Mouse (Mus musculus) midbrain, embryonic 13.5 days (tissue): Measurements from ENCODE around the gene Zzz3. TPM values are rescaled to one million over a fixed set of nuclear protein-coding genes. Genes with fewer than 3 reads are reported as not detected.
A peak's percentile ranks its signal among the peaks of the same experiment; 100 is the strongest.
"Not testable (repeated sequence)": the region's sequence is repeated elsewhere in the genome, so short reads cannot be mapped to it uniquely, and the experiment has no call there.

ENCODE experiments used
- ATAC-seq: fragments of 200-750 bp; cut with Nextera tagmentation; 2 replicates; pipeline ENCODE4 v1.8.0; 2017; ENCODE audit warnings: mild to moderate bottlenecking, moderate TSS enrichment, moderate library complexity
- H3K27ac ChIP-seq: fragments of 300-500 bp; sonication (generic); 2 replicates; pipeline ENCODE4 v1.5.1; 2015; ENCODE audit warnings: inconsistent platforms, mild to moderate bottlenecking, moderate library complexity
- H3K27me3 ChIP-seq: fragments of 300-500 bp; sonication (generic); 2 replicates; pipeline ENCODE4 v1.6.1; 2015; ENCODE audit warnings: mild to moderate bottlenecking, inconsistent platforms
- H3K36me3 ChIP-seq: fragments of 300-500 bp; sonication (generic); 2 replicates; pipeline ENCODE4 v1.6.1; 2015; ENCODE audit warnings: mild to moderate bottlenecking, inconsistent platforms
- H3K4me1 ChIP-seq: fragments of 300-500 bp; sonication (generic); replicated peaks from 2 replicates; pipeline ENCODE4 v1.6.1; 2015; ENCODE audit warnings: inconsistent platforms
- H3K4me2 ChIP-seq: fragments of 300-500 bp; sonication (generic); replicated peaks from 2 replicates; pipeline ENCODE4 v1.6.1; 2015; ENCODE audit warnings: moderate library complexity, mild to moderate bottlenecking, inconsistent platforms
- H3K4me3 ChIP-seq: fragments of 300-500 bp; sonication (generic); replicated peaks from 2 replicates; pipeline ENCODE4 v1.5.1; 2015; ENCODE audit warnings: mild to moderate bottlenecking, inconsistent platforms
- H3K9ac ChIP-seq: fragments of 300-500 bp; sonication (generic); replicated peaks from 2 replicates; pipeline ENCODE4 v1.6.1; 2015; ENCODE audit warnings: mild to moderate bottlenecking, inconsistent platforms
- H3K9me3 ChIP-seq: fragments of 300-500 bp; sonication (generic); 2 replicates; pipeline ENCODE4 v1.6.1; 2016; ENCODE audit warnings: mild to moderate bottlenecking, inconsistent platforms
- WGBS: fragments of 180-500 bp; shearing (Covaris S2); methylation state at CpG from one replicate; pipeline ENCODE4 v1.1.7; 2015; 5-methylcytosine and 5-hydroxymethylcytosine counted together
- polyA plus RNA-seq: library from polyadenylated mRNA; unstranded; fragments of >200 nt; fragmentation: Nextera tagmentation; extraction: Ambion mirVana; gene quantifications from 2 replicates; pipeline ENCODE4 v1.2.1, GENCODE M21; 2015

The Zzz3 gene
- polyA plus RNA-seq, 1 experiment from 2014 or later, result 36.3 TPM

- H3K4me1 ChIP-seq, result no peaks in the 10 kb centered on the region
- H3K36me3 ChIP-seq, result peaks cover 72% of the 10 kb centered on the region
- H3K9me3 ChIP-seq, result no peaks in the 10 kb centered on the region
- no peak overlapping the region for H3K27ac ChIP-seq
- no peak for ATAC-seq
- H3K4me3 ChIP-seq, result no peak overlapping the region
- no peaks in the 10 kb centered on the region for H3K27me3 ChIP-seq
- H3K4me2 ChIP-seq, result no peak overlapping the region
- 96% methylated on average over 2 of the region's 2 CpGs for WGBS
- no peak overlapping the region for H3K9ac ChIP-seq
Observed at GRCm38 (mm10) chr3:152457308-152458035, 62.2 kb downstream of the Zzz3 start.

GRCm38 (mm10) chr3:152458875-152459274, 63.6 kb downstream of the Zzz3 start:
- ATAC-seq, H3K4me1 ChIP-seq, H3K9me3 ChIP-seq, H3K27ac ChIP-seq, H3K9ac ChIP-seq, H3K27me3 ChIP-seq, H3K4me3 ChIP-seq, H3K4me2 ChIP-seq: not testable (repeated sequence)
- 95% methylated on average over 4 of the region's 4 CpGs for WGBS
- H3K36me3 ChIP-seq, result peaks cover 76% of the 10 kb centered on the region

- H3K36me3 ChIP-seq, result peaks cover 58% of the 10 kb centered on the region
Observed at GRCm38 (mm10) chr3:152460802-152461201, 65.5 kb downstream of the Zzz3 start.

GRCm38 (mm10) chr3:152462038-152462547, 66.8 kb downstream of the Zzz3 start:
- Histone ChIP-seq H3K9me3 (no peaks in the 10 kb centered on the region), H3K27ac (no peak overlapping the region), H3K4me2 (no peak overlapping the region), H3K9ac (no peak overlapping the region), H3K27me3 (no peaks in the 10 kb centered on the region), H3K36me3 (peaks cover 47% of the 10 kb centered on the region), H3K4me3 (no peak overlapping the region), H3K4me1 (no peaks in the 10 kb centered on the region)
- ATAC-seq, result no peak
- WGBS, result 94% methylated on average over 10 of the region's 10 CpGs

More at GRCm38 (mm10) chr3:152460802-152461201, 65.5 kb downstream of the Zzz3 start:
- H3K27me3 ChIP-seq, result no peaks in the 10 kb centered on the region
- no peaks in the 10 kb centered on the region for H3K9me3 ChIP-seq
- H3K4me2 ChIP-seq, result no peak overlapping the region
- 56% methylated on average over 4 of the region's 4 CpGs for WGBS
- H3K4me1 ChIP-seq, result no peaks in the 10 kb centered on the region
- H3K27ac ChIP-seq, result no peak overlapping the region
- H3K9ac ChIP-seq, result no peak overlapping the region
- H3K4me3 ChIP-seq, result no peak overlapping the region
- no peak for ATAC-seq

GRCm38 (mm10) chr3:152462900-152463299, 67.6 kb downstream of the Zzz3 start:
- H3K9me3 ChIP-seq, result no peaks in the 10 kb centered on the region
- H3K36me3 ChIP-seq, result peaks cover 39% of the 10 kb centered on the region
- no peak overlapping the region for H3K9ac ChIP-seq
- H3K27me3 ChIP-seq, result no peaks in the 10 kb centered on the region
- no peaks in the 10 kb centered on the region for H3K4me1 ChIP-seq
- H3K4me2 ChIP-seq, result no peak overlapping the region
- no peak overlapping the region for H3K27ac ChIP-seq
- no peak for ATAC-seq
- no peak overlapping the region for H3K4me3 ChIP-seq
- 94% methylated on average over 10 of the region's 10 CpGs for WGBS

GRCm38 (mm10) chr3:152464462-152464861, 69.2 kb downstream of the Zzz3 start:
- H3K27ac ChIP-seq, result no peak overlapping the region
- H3K9ac ChIP-seq, result no peak overlapping the region
- no peak overlapping the region for H3K4me3 ChIP-seq
- peaks cover 29% of the 10 kb centered on the region for H3K36me3 ChIP-seq
- WGBS, result 93% methylated on average over 3 of the region's 3 CpGs
- H3K27me3 ChIP-seq, result no peaks in the 10 kb centered on the region
- no peaks in the 10 kb centered on the region for H3K4me1 ChIP-seq
- 0 out of 2 replicates have a peak, but pooled peaks have one; percentile 45 for ATAC-seq
- H3K4me2 ChIP-seq, result no peak overlapping the region
- H3K9me3 ChIP-seq, result no peaks in the 10 kb centered on the region

- Histone ChIP-seq H3K27ac (no peak overlapping the region), H3K4me1 (no peaks in the 10 kb centered on the region), H3K4me3 (no peak overlapping the region), H3K36me3 (peaks cover 25% of the 10 kb centered on the region), H3K9me3 (no peaks in the 10 kb centered on the region), H3K27me3 (no peaks in the 10 kb centered on the region), H3K4me2 (no peak overlapping the region), H3K9ac (no peak overlapping the region)
- 82% methylated on average over 6 of the region's 6 CpGs for WGBS
- ATAC-seq, result no peak
Observed at GRCm38 (mm10) chr3:152465338-152465737, 70.1 kb downstream of the Zzz3 start.

- Histone ChIP-seq H3K9ac (no peak overlapping the region), H3K27me3 (no peaks in the 10 kb centered on the region), H3K27ac (no peak overlapping the region), H3K4me2 (no peak overlapping the region), H3K4me1 (no peaks in the 10 kb centered on the region), H3K9me3 (no peaks in the 10 kb centered on the region), H3K4me3 (no peak overlapping the region), H3K36me3 (peaks cover 14% of the 10 kb centered on the region)
- WGBS, result 95% methylated on average over 9 of the region's 9 CpGs
- ATAC-seq, result no peak
Observed at GRCm38 (mm10) chr3:152466849-152467248, 71.6 kb downstream of the Zzz3 start.

- H3K27ac ChIP-seq, result no peak overlapping the region
- H3K9me3 ChIP-seq, result no peaks in the 10 kb centered on the region
- no peaks in the 10 kb centered on the region for H3K4me1 ChIP-seq
- 92% methylated on average over 4 of the region's 4 CpGs for WGBS
- no peak for ATAC-seq
- no peak overlapping the region for H3K9ac ChIP-seq
- no peak overlapping the region for H3K4me3 ChIP-seq
- H3K4me2 ChIP-seq, result no peak overlapping the region
- H3K36me3 ChIP-seq, result peaks cover 9% of the 10 kb centered on the region
- no peaks in the 10 kb centered on the region for H3K27me3 ChIP-seq
Observed at GRCm38 (mm10) chr3:152467312-152467711, 72.0 kb downstream of the Zzz3 start.

- H3K27ac ChIP-seq, result no peak overlapping the region
- H3K9me3 ChIP-seq, result no peaks in the 10 kb centered on the region
- H3K36me3 ChIP-seq, result peaks cover 5% of the 10 kb centered on the region; the same call in 1 of the 2 replicates
- no peak overlapping the region for H3K4me2 ChIP-seq
- no peak overlapping the region for H3K9ac ChIP-seq
- no peaks in the 10 kb centered on the region for H3K27me3 ChIP-seq
- H3K4me1 ChIP-seq, result no peaks in the 10 kb centered on the region
- no peak overlapping the region for H3K4me3 ChIP-seq
- WGBS, result 87% methylated on average over 8 of the region's 8 CpGs
- no peak for ATAC-seq
Observed at GRCm38 (mm10) chr3:152468032-152468431, 72.8 kb downstream of the Zzz3 start.

- no peaks in the 10 kb centered on the region for H3K4me1 ChIP-seq
- H3K36me3 ChIP-seq, result peaks cover 2% of the 10 kb centered on the region; the same call in 1 of the 2 replicates
- no peak for ATAC-seq
- no peak overlapping the region for H3K27ac ChIP-seq
- no peak overlapping the region for H3K4me3 ChIP-seq
- H3K27me3 ChIP-seq, result no peaks in the 10 kb centered on the region
- no peaks in the 10 kb centered on the region for H3K9me3 ChIP-seq
- 89% methylated on average over 12 of the region's 12 CpGs for WGBS
- H3K4me2 ChIP-seq, result no peak overlapping the region
- no peak overlapping the region for H3K9ac ChIP-seq
Observed at GRCm38 (mm10) chr3:152468569-152469041, 73.3 kb downstream of the Zzz3 start.

GRCm38 (mm10) chr3:152469423-152470200, 74.3 kb downstream of the Zzz3 start:
- Histone ChIP-seq H3K4me1 (no peaks in the 10 kb centered on the region), H3K36me3 (no peaks in the 10 kb centered on the region), H3K4me3 (no peak overlapping the region), H3K4me2 (no peak overlapping the region), H3K9ac (no peak overlapping the region), H3K27ac (no peak overlapping the region), H3K27me3 (no peaks in the 10 kb centered on the region), H3K9me3 (no peaks in the 10 kb centered on the region)
- no peak for ATAC-seq
- WGBS, result 82% methylated on average over 18 of the region's 18 CpGs
